ENCODE assay signal across 9 mouse cellular contexts in the genomic region with DNA sequence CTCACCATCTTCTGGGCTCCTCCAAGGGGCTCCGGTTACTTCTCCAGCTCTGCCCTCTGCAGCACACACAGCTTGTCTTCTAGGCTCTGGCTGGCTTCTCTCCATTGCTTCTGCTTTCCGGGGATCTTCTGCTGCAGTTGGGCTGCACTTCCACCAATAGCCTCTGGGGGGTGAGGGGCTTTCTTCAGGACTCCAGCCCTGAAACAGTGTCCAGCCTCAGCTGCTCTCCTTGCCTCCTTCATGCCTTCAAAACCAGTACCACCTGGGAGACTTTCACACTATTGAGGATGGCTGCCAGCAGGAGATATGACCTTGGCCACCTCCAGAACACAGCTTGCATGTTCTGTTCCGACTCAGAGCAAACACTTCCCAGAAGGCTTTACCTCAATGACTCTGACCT.
DNase-seq lines count a peak whose midpoint lies in the region; ATAC-seq and TF ChIP-seq lines count a peak whose summit lies in the region.
"Had no signal": no experiment of that assay in that cellular context is flagged by ENCODE, and none has a peak within 500 bp of the region (broad histone marks: within the 10 kb centered on the region; RNA-seq: fewer than 3 reads in every experiment).

No protein-coding gene starts in this region.

- no peak overlapping the region for H3K4me2 ChIP-seq in hindbrain, embryonic 12.5 days (replicated peaks)
- H3K4me2 ChIP-seq in kidney, embryonic 15.5 days = no peak overlapping the region
- H3K4me2 ChIP-seq: liver, embryonic 13.5 days had no signal

- no peak for ATAC-seq in hindbrain, embryonic 12.5 days (ENCODE audit: low FRiP score)
- no peak for ATAC-seq in activated CD4-positive, CD25-positive, alpha-beta regulatory T cell, adult 4 months
- ATAC-seq in kidney, embryonic 15.5 days (replicated peaks; ENCODE audit: low FRiP score) = no peak

- H3K9ac ChIP-seq in hindbrain, embryonic 12.5 days = no peak overlapping the region
- H3K9ac ChIP-seq in kidney, embryonic 15.5 days = no peak overlapping the region
- H3K9ac ChIP-seq: liver, embryonic 13.5 days had no signal

- TF ChIP-seq CTCF in thymus, adult 2 months (IDR thresholded peaks at IDR 0.05; ENCODE audit: borderline replicate concordance, control insufficient read depth, extremely low read depth, insufficient read depth, low read length, poor library complexity) = peak; percentile 41; the same call in 1 of the 2 replicates

- H3K9me3 ChIP-seq in hindbrain, embryonic 10.5 days = 0 out of 2 replicates have a peak, but pooled peaks cover 4% of the 10 kb centered on the region
- peaks cover 3% of the 10 kb centered on the region; the same call in 1 of the 2 replicates for H3K9me3 ChIP-seq in hindbrain, embryonic 12.5 days (replicated peaks)
- no peaks in the 10 kb centered on the region for H3K9me3 ChIP-seq in kidney, embryonic 15.5 days (replicated peaks)
- H3K9me3 ChIP-seq: liver, embryonic 13.5 days had no signal

- no peaks in the 10 kb centered on the region for H3K36me3 ChIP-seq in hindbrain, embryonic 10.5 days
- no peaks in the 10 kb centered on the region for H3K36me3 ChIP-seq in hindbrain, embryonic 12.5 days
- H3K36me3 ChIP-seq in thymus, adult 2 months (ENCODE audit: control insufficient read depth, insufficient read depth, low read length) = no peaks in the 10 kb centered on the region
- H3K36me3 ChIP-seq in kidney, embryonic 15.5 days = no peaks in the 10 kb centered on the region
- H3K36me3 ChIP-seq: liver, embryonic 13.5 days had no signal

- peak; percentile 53 for DNase-seq in hindbrain, embryonic 10.5 days (ENCODE audit: low spot score)
- DNase-seq in thymus, adult 2 months = peak; percentile 22
- no peak for DNase-seq in thymus, adult 18-20 months
- peak; percentile 6 for DNase-seq in induced T-regulatory cell, adult 2 months (ENCODE audit: low read depth)
- peak; percentile 17 for DNase-seq in yolk sac, embryonic 10.5 days (ENCODE audit: low spot score)
- DNase-seq: liver, embryonic 13.5 days had no signal

- H3K4me3 ChIP-seq in hindbrain, embryonic 10.5 days = no peak overlapping the region
- no peak overlapping the region for H3K4me3 ChIP-seq in hindbrain, embryonic 12.5 days
- H3K4me3 ChIP-seq in thymus, adult 2 months (ENCODE audit: control insufficient read depth, insufficient read depth, low read length) = no peak overlapping the region
- H3K4me3 ChIP-seq in kidney, embryonic 15.5 days (replicated peaks) = no peak overlapping the region
- H3K4me3 ChIP-seq: liver, embryonic 13.5 days had no signal

- TF ChIP-seq POLR2A in thymus, adult 2 months (IDR thresholded peaks at IDR 0.05; ENCODE audit: control insufficient read depth, extremely low read depth, insufficient read depth, low read length, poor library complexity) = no peak

- H3K27ac ChIP-seq in hindbrain, embryonic 10.5 days = no peak overlapping the region
- H3K27ac ChIP-seq in hindbrain, embryonic 12.5 days = no peak overlapping the region
- H3K27ac ChIP-seq in thymus, adult 2 months (ENCODE audit: control insufficient read depth, insufficient read depth, low read length) = no peak overlapping the region
- no peak overlapping the region for H3K27ac ChIP-seq in kidney, embryonic 15.5 days
- H3K27ac ChIP-seq: liver, embryonic 13.5 days had no signal

- WGBS in hindbrain, embryonic 10.5 days = 64% methylated on average over 3 of the region's 3 CpGs
- 73% methylated on average over 3 of the region's 3 CpGs for WGBS in hindbrain, embryonic 12.5 days
- WGBS in thymus, adult 2 months = 70% methylated on average over 3 of the region's 3 CpGs
- 67% methylated on average over 3 of the region's 3 CpGs for WGBS in kidney, embryonic 15.5 days

- no peaks in the 10 kb centered on the region for H3K27me3 ChIP-seq in hindbrain, embryonic 10.5 days (ENCODE audit: insufficient read depth, poor library complexity, severe bottlenecking)
- H3K27me3 ChIP-seq in hindbrain, embryonic 12.5 days = no peaks in the 10 kb centered on the region
- no peaks in the 10 kb centered on the region for H3K27me3 ChIP-seq in thymus, adult 2 months (ENCODE audit: control insufficient read depth, insufficient read depth, low read length)
- no peaks in the 10 kb centered on the region for H3K27me3 ChIP-seq in kidney, embryonic 15.5 days
- H3K27me3 ChIP-seq: liver, embryonic 13.5 days had no signal

- H3K4me1 ChIP-seq in hindbrain, embryonic 10.5 days (replicated peaks) = no peaks in the 10 kb centered on the region
- no peaks in the 10 kb centered on the region for H3K4me1 ChIP-seq in hindbrain, embryonic 12.5 days
- no peaks in the 10 kb centered on the region for H3K4me1 ChIP-seq in thymus, adult 2 months (replicated peaks; ENCODE audit: control insufficient read depth, insufficient read depth, low read length)
- H3K4me1 ChIP-seq in kidney, embryonic 15.5 days = no peaks in the 10 kb centered on the region
- H3K4me1 ChIP-seq: liver, embryonic 13.5 days had no signal

Comparison
In these comparisons a context has a peak if more than half of its experiments do, and no peak if none do; other contexts are left out.
1. DNase-seq: peak in hindbrain, embryonic 10.5 days (single experiment), thymus, adult 2 months (single experiment), induced T-regulatory cell, adult 2 months (single experiment) and yolk sac, embryonic 10.5 days (single experiment); none in thymus, adult 18-20 months (0 of 2).